Mouse (Mus musculus) myocyte (in vitro differentiated cells): ENCODE data around the gene Nrp1. TPM values are rescaled to one million over a fixed set of nuclear protein-coding genes. Genes with fewer than 3 reads are reported as not detected.
A peak's percentile ranks its signal among the peaks of the same experiment; 100 is the strongest.

Source experiments
- H3K27me3 ChIP-seq: one replicate; pipeline ENCODE4 v1.6.1; 2011; ENCODE audit not compliant: control insufficient read depth, insufficient read depth, insufficient read length
- H3K36me3 ChIP-seq: one replicate; pipeline ENCODE4 v1.6.1; 2011; ENCODE audit not compliant: control insufficient read depth, insufficient read depth
- H3K4me2 ChIP-seq: one replicate; pipeline ENCODE4 v1.6.1; 2011; ENCODE audit warnings: low read depth, control low read depth
- H3K4me3 ChIP-seq: one replicate; pipeline ENCODE4 v1.5.1; 2011; ENCODE audit warnings: mild to moderate bottlenecking, control low read depth, moderate library complexity
- H3K79me2 ChIP-seq: one replicate; pipeline ENCODE4 v1.6.1; 2011; ENCODE audit not compliant: control insufficient read depth, insufficient read depth
- H3ac ChIP-seq: one replicate; pipeline ENCODE4 v1.6.1; 2011; ENCODE audit not compliant: control insufficient read depth, insufficient read length
- CEBPB ChIP-seq: IDR thresholded peaks from 2 replicates; pipeline ENCODE4 v1.6.1; 2011; ENCODE audit warnings: mild to moderate bottlenecking, moderate library complexity; ENCODE audit not compliant: poor library complexity, insufficient read depth, severe bottlenecking
- E2F4 ChIP-seq: IDR thresholded peaks from one replicate; pipeline ENCODE4 v1.6.1; 2011; ENCODE audit warnings: mild to moderate bottlenecking, control low read depth, moderate library complexity; ENCODE audit not compliant: insufficient read depth
- MAX ChIP-seq: IDR thresholded peaks from one replicate; pipeline ENCODE4 v1.6.1; 2011; ENCODE audit warnings: low read depth, mild to moderate bottlenecking, control low read depth
- MYOD1 ChIP-seq, 3 experiments: IDR thresholded peaks; one replicate each; pipeline ENCODE4 v1.6.1; 2011; ENCODE audit warnings: control low read depth in 2 of 3, low read depth in 2 of 3, mild to moderate bottlenecking in 2 of 3, moderate library complexity in 1 of 3; ENCODE audit not compliant: insufficient read length in 2 of 3, control insufficient read depth in 1 of 3
- MYOG ChIP-seq, 3 experiments: IDR thresholded peaks; one replicate each; pipeline ENCODE4 v1.6.1; 2011; ENCODE audit warnings: control low read depth in 2 of 3, low read depth in 2 of 3, mild to moderate bottlenecking in 2 of 3; ENCODE audit not compliant: insufficient read length in 2 of 3, control insufficient read depth in 1 of 3, insufficient read depth in 1 of 3
- POLR2A ChIP-seq: IDR thresholded peaks from one replicate; pipeline ENCODE4 v1.6.1; 2011; ENCODE audit warnings: low read depth, mild to moderate bottlenecking, control low read depth, moderate library complexity; ENCODE audit not compliant: insufficient read length
- POLR2AphosphoS2 ChIP-seq: IDR thresholded peaks from one replicate; pipeline ENCODE4 v1.6.1; 2011; ENCODE audit warnings: low read depth, control low read depth; ENCODE audit not compliant: insufficient read length
- REST ChIP-seq: IDR thresholded peaks from one replicate; pipeline ENCODE4 v1.6.1; 2011; ENCODE audit warnings: mild to moderate bottlenecking, control low read depth, moderate library complexity; ENCODE audit not compliant: insufficient read depth, insufficient read length
- SRF ChIP-seq: IDR thresholded peaks from one replicate; pipeline ENCODE4 v1.6.1; 2011; ENCODE audit warnings: low read depth; ENCODE audit not compliant: control insufficient read depth, insufficient read length
- TCF12 ChIP-seq: IDR thresholded peaks from one replicate; pipeline ENCODE4 v1.6.1; 2011; ENCODE audit warnings: mild to moderate bottlenecking, control low read depth; ENCODE audit not compliant: poor library complexity, insufficient read depth, severe bottlenecking
- TCF3 ChIP-seq: IDR thresholded peaks from one replicate; pipeline ENCODE4 v1.6.1; 2011; ENCODE audit warnings: low read depth, control low read depth; ENCODE audit not compliant: insufficient read length
- USF1 ChIP-seq: IDR thresholded peaks from one replicate; pipeline ENCODE4 v1.6.1; 2011; ENCODE audit warnings: low read depth, mild to moderate bottlenecking, control low read depth, moderate library complexity
- polyA plus RNA-seq: library from polyadenylated mRNA; unstranded; fragments of >200 nt; fragmentation: generic; extraction: Trizol; gene quantifications from one replicate; pipeline ENCODE4 v1.2.1, GENCODE M21; 2012; ENCODE audit warnings: missing spikeins

Nrp1 gene
- polyA plus RNA-seq, 1 experiment, result 12.7 TPM

DNA sequence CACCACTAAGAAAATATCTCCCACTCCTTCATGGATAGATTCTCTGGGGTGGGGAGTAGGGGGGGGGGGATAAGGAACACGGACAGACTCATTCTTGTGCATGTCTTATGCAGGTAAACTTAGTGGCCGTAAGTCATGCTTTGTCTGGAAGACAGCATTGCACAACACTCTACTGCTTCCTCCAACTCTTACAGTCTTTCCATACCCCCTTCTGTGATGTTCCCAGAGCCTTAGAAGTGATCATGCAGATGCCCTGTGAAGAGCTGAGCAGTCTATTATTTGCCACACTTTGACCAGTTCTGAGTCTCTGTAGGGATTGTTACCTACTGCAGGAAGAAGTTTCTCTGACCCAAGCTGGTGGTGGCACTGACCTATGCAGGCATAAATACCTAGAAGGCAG, 98.9 kb downstream of the Nrp1 start:
- Histone ChIP-seq H3K4me3 (no peak overlapping the region), H3ac (no peak overlapping the region), H3K27me3 (no peaks in the 10 kb centered on the region), H3K36me3 (peaks cover 16% of the 10 kb centered on the region), H3K79me2 (no peaks in the 10 kb centered on the region), H3K4me2 (no peak overlapping the region)
- no peak for TF ChIP-seq USF1
- TF ChIP-seq REST, result no peak
- no peak for TF ChIP-seq TCF12
- no peak for TF ChIP-seq MYOG (IDR thresholded peaks at IDR 0.05; ENCODE audit: control insufficient read depth in 1 of 3, insufficient read depth in 1 of 3, insufficient read length in 2 of 3, low read depth in 2 of 3)
- TF ChIP-seq POLR2A, result no peak
- TF ChIP-seq SRF, result no peak
- no peak for TF ChIP-seq CEBPB
- TF ChIP-seq E2F4, result no peak
- TF ChIP-seq MYOD1 (IDR thresholded peaks at IDR 0.05; ENCODE audit: control insufficient read depth in 1 of 3, insufficient read length in 2 of 3, low read depth in 2 of 3), result no peak
- no peak for TF ChIP-seq TCF3
- no peak for TF ChIP-seq MAX
- TF ChIP-seq POLR2AphosphoS2, result no peak

DNA sequence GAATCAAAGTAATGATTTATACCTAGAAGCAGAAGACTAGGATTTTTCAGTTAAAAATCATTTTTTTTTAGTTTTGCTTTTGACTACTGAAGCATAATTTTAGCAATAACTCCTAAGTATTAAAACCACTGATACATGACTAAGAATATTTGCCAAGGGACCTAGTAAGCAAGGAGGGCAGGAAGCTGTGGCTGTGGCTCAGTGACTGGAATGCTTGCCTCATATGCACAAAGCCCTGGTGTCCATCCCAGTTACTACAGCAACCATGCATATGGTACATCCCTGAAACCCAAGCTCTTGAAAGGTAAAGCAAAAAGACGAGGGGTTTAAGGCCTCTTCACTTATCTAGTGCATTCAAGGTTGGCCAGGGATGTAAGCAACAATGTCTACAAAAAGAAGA, 101.3 kb downstream of the Nrp1 start:
- Histone ChIP-seq H3K4me2 (no peak overlapping the region), H3K27me3 (no peaks in the 10 kb centered on the region), H3ac (no peak overlapping the region), H3K79me2 (no peaks in the 10 kb centered on the region), H3K36me3 (peaks cover 7% of the 10 kb centered on the region), H3K4me3 (no peak overlapping the region)
- TF ChIP-seq USF1, result no peak
- no peak for TF ChIP-seq POLR2AphosphoS2
- no peak for TF ChIP-seq CEBPB
- no peak for TF ChIP-seq MYOG (IDR thresholded peaks at IDR 0.05; ENCODE audit: control insufficient read depth in 1 of 3, insufficient read depth in 1 of 3, insufficient read length in 2 of 3, low read depth in 2 of 3)

DNA sequence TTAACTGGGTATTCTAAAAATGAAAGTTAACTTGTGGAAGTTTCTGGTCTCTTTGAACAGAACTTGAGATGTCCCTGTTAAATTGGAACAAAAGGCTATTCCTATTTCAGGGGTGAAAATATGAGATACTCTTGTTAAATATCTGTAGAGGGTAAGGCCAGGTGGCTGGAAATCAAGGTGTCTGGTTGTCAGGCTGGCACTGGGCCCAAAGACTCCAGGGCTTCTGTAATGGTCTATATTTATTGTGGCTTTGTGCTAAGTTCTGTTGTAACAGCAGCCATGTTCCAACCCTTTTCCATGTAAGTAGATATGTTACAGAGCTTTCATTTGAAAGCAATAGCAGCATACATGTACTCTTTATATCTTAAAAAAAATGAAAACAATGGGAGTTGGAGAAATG, 103.3 kb downstream of the Nrp1 start:
- no peak overlapping the region for H3ac ChIP-seq
- H3K4me3 ChIP-seq, result no peak overlapping the region
- H3K27me3 ChIP-seq, result no peaks in the 10 kb centered on the region
- H3K79me2 ChIP-seq, result no peaks in the 10 kb centered on the region
- no peak overlapping the region for H3K4me2 ChIP-seq
- peaks cover 7% of the 10 kb centered on the region for H3K36me3 ChIP-seq
- TF ChIP-seq MYOD1 (IDR thresholded peaks at IDR 0.05; ENCODE audit: control insufficient read depth in 1 of 3, insufficient read length in 2 of 3, low read depth in 2 of 3), result no peak
- no peak for TF ChIP-seq E2F4
- no peak for TF ChIP-seq POLR2AphosphoS2
- TF ChIP-seq TCF12, result no peak
- TF ChIP-seq TCF3, result no peak

DNA sequence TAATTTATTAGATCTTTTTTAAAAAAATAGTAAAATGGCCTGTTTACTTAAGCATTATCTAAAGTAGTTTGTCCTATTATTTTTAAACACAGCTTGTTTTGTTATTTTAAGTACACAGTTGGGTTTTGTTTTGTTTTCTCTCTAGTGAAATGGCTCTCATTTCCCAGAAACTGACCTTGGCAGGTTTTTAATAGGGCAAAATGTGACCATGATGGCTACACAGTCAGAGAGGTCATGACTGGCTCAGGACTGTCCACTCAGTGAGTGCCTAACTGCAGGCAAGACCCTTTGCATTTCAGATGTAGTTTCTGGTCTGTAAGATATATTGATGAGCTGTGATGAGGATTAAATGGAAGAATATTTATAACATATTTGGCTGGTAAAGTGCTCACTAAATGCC, 104.8 kb downstream of the Nrp1 start:
- Histone ChIP-seq H3K4me3 (no peak overlapping the region), H3ac (no peak overlapping the region), H3K36me3 (peaks cover 7% of the 10 kb centered on the region), H3K79me2 (no peaks in the 10 kb centered on the region), H3K4me2 (peak overlapping the region; percentile 58), H3K27me3 (no peaks in the 10 kb centered on the region)
- TF ChIP-seq MYOG (IDR thresholded peaks at IDR 0.05; ENCODE audit: control insufficient read depth in 1 of 3, insufficient read depth in 1 of 3, insufficient read length in 2 of 3, low read depth in 2 of 3), result no peak
- no peak for TF ChIP-seq E2F4
- no peak for TF ChIP-seq POLR2A
- no peak for TF ChIP-seq MAX
- TF ChIP-seq POLR2AphosphoS2, result no peak
- no peak for TF ChIP-seq REST
- no peak for TF ChIP-seq SRF
- no peak for TF ChIP-seq CEBPB
- no peak for TF ChIP-seq TCF3
- TF ChIP-seq MYOD1 (IDR thresholded peaks at IDR 0.05; ENCODE audit: control insufficient read depth in 1 of 3, insufficient read length in 2 of 3, low read depth in 2 of 3), result no peak
- no peak for TF ChIP-seq USF1
- no peak for TF ChIP-seq TCF12

DNA sequence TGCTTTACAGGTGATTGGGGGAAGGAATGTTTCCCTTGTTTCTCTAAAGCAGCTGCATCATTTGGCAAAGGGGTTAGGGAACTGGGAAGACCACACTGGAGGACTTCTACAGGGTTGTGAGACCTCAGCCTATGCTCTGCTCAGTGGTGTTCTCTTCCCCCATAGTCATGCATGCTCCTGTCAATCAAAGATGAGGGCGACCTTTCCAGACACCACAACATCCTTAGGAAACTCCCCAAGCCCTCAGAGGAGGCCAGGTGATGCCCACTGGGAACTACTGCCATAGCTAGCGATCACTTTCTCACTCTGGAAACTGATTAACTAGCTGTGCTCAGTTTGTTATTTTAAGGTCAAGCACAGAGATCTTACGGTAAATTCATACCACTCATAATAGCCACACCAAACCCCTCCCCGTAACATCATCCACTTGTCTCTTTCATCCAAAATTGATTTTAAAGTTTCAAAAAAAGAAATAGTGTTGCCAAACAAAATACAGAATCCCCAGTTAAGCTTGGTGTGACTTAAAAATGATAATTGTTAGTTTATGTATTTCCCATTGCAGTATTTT, 105.7 kb downstream of the Nrp1 start:
- H3K4me2 ChIP-seq, result peak overlapping the region; percentile 58
- H3K4me3 ChIP-seq, result no peak overlapping the region
- peak in 2 of 3 experiments; percentile 31 to 68 for TF ChIP-seq MYOD1 (IDR thresholded peaks at IDR 0.05; ENCODE audit: control insufficient read depth in 1 of 3, insufficient read length in 2 of 3, low read depth in 2 of 3)
- TF ChIP-seq MAX, result no peak
- no peaks in the 10 kb centered on the region for H3K27me3 ChIP-seq
- H3ac ChIP-seq, result no peak overlapping the region
- no peaks in the 10 kb centered on the region for H3K79me2 ChIP-seq
- peaks cover 14% of the 10 kb centered on the region for H3K36me3 ChIP-seq

DNA sequence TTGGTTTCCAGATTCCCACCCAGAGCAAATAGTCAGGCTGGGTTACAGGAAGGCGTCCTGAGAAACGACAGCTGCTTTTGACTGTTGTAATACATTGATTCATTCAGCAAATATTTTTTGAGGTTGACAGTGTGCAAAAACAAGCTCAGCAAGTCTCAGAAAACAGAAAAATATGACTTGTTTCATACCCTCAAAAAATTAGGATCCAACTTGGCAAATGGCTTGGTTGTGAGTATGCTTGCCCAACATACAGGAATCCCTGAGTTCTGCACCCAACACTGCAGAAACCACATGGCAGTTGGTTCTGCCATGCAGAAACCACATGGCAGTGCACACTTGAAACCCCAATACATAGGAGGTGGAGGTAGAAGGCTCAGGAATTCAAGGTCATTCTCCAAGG, 107.1 kb downstream of the Nrp1 start:
- Histone ChIP-seq H3K79me2 (no peaks in the 10 kb centered on the region), H3K4me2 (peak overlapping the region; percentile 58), H3ac (no peak overlapping the region), H3K36me3 (peaks cover 18% of the 10 kb centered on the region), H3K27me3 (no peaks in the 10 kb centered on the region), H3K4me3 (no peak overlapping the region)
- TF ChIP-seq CEBPB (peak; percentile 80), SRF (no peak), MYOD1 (IDR thresholded peaks at IDR 0.05; ENCODE audit: control insufficient read depth in 1 of 3, insufficient read length in 2 of 3, low read depth in 2 of 3) (peak in 1 of 3 experiments; percentile 45), E2F4 (no peak), TCF12 (no peak), POLR2A (no peak), REST (no peak), MYOG (IDR thresholded peaks at IDR 0.05; ENCODE audit: control insufficient read depth in 1 of 3, insufficient read depth in 1 of 3, insufficient read length in 2 of 3, low read depth in 2 of 3) (peak in 2 of 3 experiments; percentile 51 to 57), USF1 (no peak), TCF3 (no peak), POLR2AphosphoS2 (no peak), MAX (no peak)
